Mouse (Mus musculus) ES-E14 (cell line): ENCODE results near the gene Aifm3. TPM values are rescaled to one million over a fixed set of nuclear protein-coding genes. Genes with fewer than 3 reads are reported as not detected.
A peak's percentile ranks its signal among the peaks of the same experiment; 100 is the strongest.

Source experiments
- DNase-seq: peaks from one replicate; pipeline ENCODE4 v3.0.0-alpha.2; 2013; ENCODE audit warnings: low read depth, low spot score
- H3K27ac ChIP-seq: 2 replicates; pipeline ENCODE4 v1.5.1; 2012; ENCODE audit warnings: low read depth, mild to moderate bottlenecking, low read length, moderate library complexity, mixed read lengths; ENCODE audit not compliant: poor library complexity, insufficient read depth, severe bottlenecking
- H3K36me3 ChIP-seq: 2 replicates; pipeline ENCODE4 v1.6.1; 2012; ENCODE audit warnings: mild to moderate bottlenecking, low read length, moderate library complexity, mixed read lengths; ENCODE audit not compliant: control insufficient read depth, poor library complexity, insufficient read depth, severe bottlenecking
- H3K4me1 ChIP-seq, 2 experiments: fragments of 150-350 bp in 1 of 2; sonication (generic) in 1 of 2; 2 replicates each; pipeline ENCODE4 v1.6.1; 2012; ENCODE audit warnings: low read length in 2 of 2, mild to moderate bottlenecking in 1 of 2, mixed read lengths in 1 of 2; ENCODE audit not compliant: control insufficient read depth in 2 of 2, insufficient read depth in 2 of 2, poor library complexity in 1 of 2
- H3K4me3 ChIP-seq, 2 experiments: fragments of 150-350 bp in 1 of 2; sonication (generic) in 1 of 2; 2 replicates each; pipeline ENCODE4 v1.5.1; 2012; ENCODE audit warnings: low read length in 2 of 2, low read depth in 1 of 2, mild to moderate bottlenecking in 1 of 2, mixed read lengths in 1 of 2; ENCODE audit not compliant: insufficient read depth in 1 of 2, poor library complexity in 1 of 2, severe bottlenecking in 1 of 2
- H3K9ac ChIP-seq: 2 replicates; pipeline ENCODE4 v1.6.1; 2012; ENCODE audit warnings: low read depth, mild to moderate bottlenecking, low read length, mixed read lengths; ENCODE audit not compliant: poor library complexity, insufficient read depth, severe bottlenecking
- H3K9me3 ChIP-seq: fragments of 150-350 bp; sonication (generic); 2 replicates; pipeline ENCODE4 v1.6.1; 2012; ENCODE audit warnings: low read depth, mild to moderate bottlenecking, low read length; ENCODE audit not compliant: control insufficient read depth, insufficient read depth
- CHD2 ChIP-seq: IDR thresholded peaks from 2 replicates; pipeline ENCODE4 v1.6.1; 2014; ENCODE audit warnings: mild to moderate bottlenecking, low read depth, low read length, inconsistent platforms
- HCFC1 ChIP-seq: IDR thresholded peaks from 2 replicates; pipeline ENCODE4 v1.6.1; 2012; ENCODE audit warnings: low read length, inconsistent platforms, borderline replicate concordance; ENCODE audit not compliant: insufficient read depth
- MAFK ChIP-seq: IDR thresholded peaks from 2 replicates; pipeline ENCODE4 v1.6.1; 2014; ENCODE audit warnings: mild to moderate bottlenecking, low read depth, low read length, inconsistent platforms; ENCODE audit not compliant: insufficient read depth
- ZC3H11A ChIP-seq: IDR thresholded peaks from 2 replicates; pipeline ENCODE4 v1.6.1; 2012; ENCODE audit warnings: low read depth, mild to moderate bottlenecking, inconsistent platforms, low read length, borderline replicate concordance
- ZNF384 ChIP-seq: IDR thresholded peaks from 2 replicates; pipeline ENCODE4 v1.6.1; 2012; ENCODE audit warnings: low read depth, low read length, inconsistent platforms
- in situ Hi-C, 2 experiments: fragments of 600-800 bp; cut with MboI; formaldehyde crosslinking; loops; one replicate each; pipeline ENCODE4 v1.15.1; 2025; ENCODE audit warnings: low sequenced_read_pairs in 2 of 2, inconsistent platforms in 1 of 2; ENCODE audit not compliant: unreplicated experiment in 2 of 2
- total RNA-seq: library from RNA; depleted of rRNA; stranded (reverse); fragments of 300-350 nt; gene quantifications from 2 replicates; pipeline ENCODE4 v1.2.3, GENCODE M21; 2012

Aifm3 gene
- total RNA-seq, 1 experiment, result 3.0 TPM

- Histone ChIP-seq H3K27ac (no peak overlapping the region), H3K4me1 (no peaks in the 10 kb centered on the region), H3K9ac (no peak overlapping the region), H3K36me3 (peaks cover 14% of the 10 kb centered on the region), H3K4me3 (no peak overlapping the region), H3K9me3 (no peaks in the 10 kb centered on the region)
- in situ Hi-C loops, result no loop called here
- DNase-seq, result no peak
- TF ChIP-seq ZC3H11A (no peak), ZNF384 (no peak), HCFC1 (no peak), MAFK (no peak), CHD2 (no peak)
Observed at GRCm38 (mm10) chr16:17472498-17472897, 16.9 kb upstream of the Aifm3 start.

GRCm38 (mm10) chr16:17474091-17474490 lies 15.3 kb upstream of the Aifm3 start:
- peaks cover 11% of the 10 kb centered on the region for H3K36me3 ChIP-seq

GRCm38 (mm10) chr16:17474761-17475160 lies 14.7 kb upstream of the Aifm3 start:
- Histone ChIP-seq H3K4me3 (no peak overlapping the region), H3K9me3 (no peaks in the 10 kb centered on the region), H3K27ac (no peak overlapping the region), H3K9ac (no peak overlapping the region), H3K4me1 (peaks cover 2 to 5% of the 10 kb centered on the region in 2 experiments; a peak in 1 of 4 replicates), H3K36me3 (peaks cover 9% of the 10 kb centered on the region)
- in situ Hi-C loops, result no loop called here
- DNase-seq, result no peak
- TF ChIP-seq ZC3H11A (no peak), CHD2 (no peak), MAFK (no peak), ZNF384 (no peak), HCFC1 (no peak)

More at GRCm38 (mm10) chr16:17474091-17474490, 15.3 kb upstream of the Aifm3 start:
- TF ChIP-seq HCFC1 (no peak), MAFK (no peak), ZNF384 (no peak), ZC3H11A (no peak), CHD2 (no peak)
- peak; percentile 35 for DNase-seq
- Histone ChIP-seq H3K9ac (no peak overlapping the region; the same call in 1 of the 2 replicates), H3K27ac (no peak overlapping the region), H3K4me3 (no peak overlapping the region), H3K9me3 (no peaks in the 10 kb centered on the region), H3K4me1 (peaks cover 2 to 5% of the 10 kb centered on the region in 2 experiments; a peak in 1 of 4 replicates)
- in situ Hi-C loops, result no loop called here

- Histone ChIP-seq H3K9ac (no peak overlapping the region), H3K4me3 (no peak overlapping the region), H3K4me1 (peaks cover 2 to 5% of the 10 kb centered on the region in 2 experiments; a peak in 1 of 4 replicates), H3K27ac (no peak overlapping the region), H3K36me3 (peaks cover 6% of the 10 kb centered on the region), H3K9me3 (no peaks in the 10 kb centered on the region)
- TF ChIP-seq ZNF384 (no peak), MAFK (no peak), CHD2 (no peak), ZC3H11A (no peak), HCFC1 (no peak)
- DNase-seq, result no peak
- in situ Hi-C loops, result no loop called here
Observed at GRCm38 (mm10) chr16:17475326-17475725, 14.1 kb upstream of the Aifm3 start.

GRCm38 (mm10) chr16:17478331-17478943 lies 11.0 kb upstream of the Aifm3 start:
- in situ Hi-C loops, result no loop called here
- DNase-seq, result no peak
- TF ChIP-seq HCFC1 (no peak), ZC3H11A (no peak), CHD2 (no peak), MAFK (no peak), ZNF384 (no peak)
- peaks cover 9% of the 10 kb centered on the region for H3K36me3 ChIP-seq
- peak overlapping the region; percentile 50; the same call in 1 of the 2 replicates for H3K9ac ChIP-seq
- H3K9me3 ChIP-seq, result no peaks in the 10 kb centered on the region
- H3K4me3 ChIP-seq, result no peak overlapping the region; a peak in 1 of 4 replicates
- peak overlapping the region; percentile 68 for H3K27ac ChIP-seq
- peaks cover 2 to 5% of the 10 kb centered on the region in 2 experiments; a peak in 1 of 4 replicates for H3K4me1 ChIP-seq
